Mouse (Mus musculus) thymus, postnatal 36 days (tissue): ENCODE data around the gene Raet1e.
"Not testable (repeated sequence)": the region's sequence is repeated elsewhere in the genome, so short reads cannot be mapped to it uniquely, and the experiment has no call there.

Experiments
- DNase-seq, 2 experiments: peaks; one replicate each; pipeline ENCODE4 v3.0.0; 2022; ENCODE audit warnings: mixed read lengths in 2 of 2

Raet1e gene

DNA sequence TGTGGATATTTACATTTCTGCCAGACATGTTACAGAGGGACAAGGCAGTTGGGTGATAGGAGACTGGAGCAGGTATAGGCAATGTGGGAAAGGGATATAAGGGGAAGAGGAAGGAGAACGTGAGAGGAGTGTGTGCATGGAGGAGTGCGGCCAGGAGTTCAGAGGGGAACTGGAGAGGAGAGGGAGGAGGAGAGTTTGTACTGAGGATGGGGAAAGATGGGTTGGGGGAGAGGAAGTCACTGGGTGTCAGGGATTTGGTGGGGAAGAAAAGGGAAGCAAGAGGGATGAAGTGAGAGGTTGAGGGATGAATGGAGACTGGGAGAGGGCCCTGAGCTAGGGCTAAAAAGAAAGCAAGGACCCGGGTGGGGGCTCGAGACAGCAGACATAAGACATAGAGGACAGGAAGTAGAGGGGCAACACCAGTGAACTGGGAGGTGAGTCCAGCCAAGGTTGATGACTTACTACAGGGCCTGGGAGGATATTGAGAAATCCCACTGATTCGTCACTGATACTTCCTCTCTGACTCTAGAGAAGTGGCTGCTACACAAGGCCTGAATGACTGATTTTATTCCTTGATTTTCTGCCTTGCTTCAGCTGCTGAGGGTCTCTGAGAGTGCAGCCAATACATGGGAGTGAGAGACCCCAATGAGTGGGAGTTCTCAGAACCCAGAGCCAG lies 7.1 kb downstream of the Raet1e start:
- DNase-seq = not testable (repeated sequence)

DNA sequence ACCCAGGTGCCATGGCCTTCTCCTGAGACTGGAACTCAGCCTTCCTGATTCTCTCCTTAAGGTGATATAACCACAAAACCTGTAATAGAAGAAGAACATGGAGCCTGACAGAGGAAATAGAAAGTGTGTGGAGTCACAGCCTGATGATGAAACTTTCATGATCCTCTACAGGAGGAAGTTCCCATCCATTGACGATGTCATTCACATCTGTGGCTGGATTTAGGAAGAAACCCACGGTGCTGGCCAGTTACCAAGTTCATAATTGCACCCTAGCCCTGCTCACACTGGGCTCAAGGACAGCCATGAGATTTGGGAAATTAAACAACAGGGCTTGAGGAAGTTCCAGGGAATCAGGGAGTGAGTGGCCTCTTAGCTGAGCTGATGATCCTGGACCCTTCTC lies 7.7 kb downstream of the Raet1e start:
- DNase-seq = not testable (repeated sequence)

DNA sequence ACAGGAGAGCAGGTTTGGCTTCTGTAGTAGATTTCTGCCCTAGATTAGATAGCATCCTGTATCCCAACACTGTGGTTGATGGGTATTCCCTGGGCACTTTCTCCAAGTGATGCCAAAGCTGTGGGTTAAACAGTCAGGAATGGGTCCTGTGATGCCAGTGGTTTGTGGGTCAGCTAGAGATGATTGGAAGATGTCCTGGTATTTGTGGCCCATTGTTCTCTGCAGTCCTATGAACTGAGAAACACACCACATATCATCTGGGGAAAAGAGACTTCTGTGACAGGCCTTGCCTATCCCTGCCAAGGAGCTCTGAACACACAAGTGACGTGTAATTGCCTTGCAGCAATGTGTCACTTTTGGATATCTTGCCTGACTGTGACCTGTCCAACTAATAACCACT lies 8.7 kb downstream of the Raet1e start:
- not testable (repeated sequence) for DNase-seq

DNA sequence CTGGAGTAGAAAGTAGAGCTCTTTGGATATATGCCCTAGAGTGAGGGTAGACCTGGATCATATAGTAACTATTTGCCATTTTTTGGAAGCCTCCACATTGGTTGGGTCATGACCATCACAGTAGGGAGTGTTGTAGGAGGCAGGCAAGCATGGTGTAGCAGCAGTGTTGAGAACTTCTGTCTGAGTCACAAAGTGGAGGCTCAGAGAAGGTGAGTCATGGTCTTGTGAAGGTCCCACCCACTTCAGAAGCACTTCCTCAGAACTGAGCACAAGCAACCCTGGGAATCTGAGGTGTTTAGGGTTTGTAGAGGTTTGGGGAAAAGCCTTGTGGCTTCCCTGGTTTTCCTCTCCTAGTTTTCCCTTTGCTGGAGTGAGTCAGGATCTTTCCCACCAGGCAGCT lies 10.7 kb downstream of the Raet1e start:
- not testable (repeated sequence) for DNase-seq

DNA sequence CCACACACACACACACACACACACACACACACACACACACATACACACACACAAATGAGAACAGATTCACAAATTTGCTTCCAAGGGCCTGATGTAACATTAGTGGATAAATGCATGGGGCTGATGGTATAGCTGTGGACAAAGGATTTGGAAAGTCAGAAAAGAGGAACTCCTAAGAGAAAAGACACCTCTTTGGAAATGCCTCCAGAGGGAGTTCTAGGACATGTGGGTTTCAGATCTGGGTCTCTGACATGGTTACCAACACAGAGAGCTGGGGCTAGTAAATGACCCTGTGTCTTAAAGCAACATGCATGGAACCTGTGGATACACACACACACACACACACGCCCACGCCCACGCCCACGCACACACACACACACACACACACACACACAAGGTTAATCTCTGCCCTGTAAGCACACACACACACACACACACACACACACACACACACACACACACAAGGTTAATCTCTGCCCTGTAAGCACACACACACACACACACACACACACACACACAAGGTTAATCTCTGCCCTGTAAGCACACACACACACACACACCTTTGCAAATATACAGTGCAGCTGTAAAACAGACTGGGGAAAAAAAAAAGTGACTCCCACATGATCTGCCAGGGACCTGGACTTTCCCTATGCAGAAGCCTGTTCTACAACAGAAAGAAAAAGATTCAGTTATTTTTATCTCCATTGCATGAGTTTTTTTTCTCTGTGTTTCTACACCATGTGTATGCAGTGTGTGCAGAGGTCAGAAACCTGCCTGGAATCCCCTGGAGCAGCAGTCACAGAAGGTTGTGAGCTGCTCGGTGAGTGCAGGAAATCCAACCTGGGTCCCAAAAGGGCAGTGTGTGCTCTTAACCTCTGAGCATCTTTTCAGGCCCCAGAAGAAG lies 14.3 kb downstream of the Raet1e start:
- not testable (repeated sequence) for DNase-seq

DNA sequence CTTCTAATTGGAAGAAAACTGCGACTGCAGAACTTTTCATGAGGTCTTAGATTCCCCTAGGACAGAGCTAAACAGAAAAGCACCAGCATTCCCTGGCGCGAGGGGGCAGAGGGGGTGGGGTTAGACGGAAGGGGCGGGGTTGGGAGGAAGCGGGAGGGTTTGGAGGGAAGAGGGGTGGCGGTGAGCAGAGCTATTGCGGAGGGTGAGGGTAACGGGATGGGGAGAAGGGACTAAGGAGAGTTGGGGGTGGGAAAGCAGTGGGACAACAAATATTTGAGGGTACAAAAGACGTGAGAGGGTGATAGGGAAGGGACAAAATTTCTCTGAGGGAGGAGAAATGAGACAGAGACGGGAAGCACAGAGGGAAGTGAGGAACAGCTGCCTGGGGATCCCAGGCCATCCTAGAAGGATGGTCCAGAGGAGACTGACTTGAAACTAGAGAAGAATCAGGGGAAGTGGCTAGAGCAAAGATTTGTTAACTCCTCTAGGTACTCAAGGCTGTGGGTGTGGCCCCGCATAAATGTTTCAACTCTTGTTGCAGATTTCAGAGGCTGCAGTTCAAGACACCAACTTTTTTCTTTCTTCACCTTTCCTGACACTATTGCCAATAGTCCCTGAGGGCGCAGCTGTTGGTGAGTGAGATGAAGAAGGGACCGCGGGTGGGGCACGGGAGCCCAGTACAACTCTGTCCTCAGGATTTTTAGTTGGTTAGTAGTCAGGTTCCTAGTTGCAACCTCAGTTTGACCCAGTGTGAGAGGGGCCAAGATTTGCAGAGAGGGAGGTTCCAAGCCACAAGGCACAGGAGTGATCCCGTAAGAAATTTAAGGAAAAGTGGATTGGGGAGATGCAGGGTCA lies 15.2 kb downstream of the Raet1e start:
- DNase-seq = not testable (repeated sequence)

DNA sequence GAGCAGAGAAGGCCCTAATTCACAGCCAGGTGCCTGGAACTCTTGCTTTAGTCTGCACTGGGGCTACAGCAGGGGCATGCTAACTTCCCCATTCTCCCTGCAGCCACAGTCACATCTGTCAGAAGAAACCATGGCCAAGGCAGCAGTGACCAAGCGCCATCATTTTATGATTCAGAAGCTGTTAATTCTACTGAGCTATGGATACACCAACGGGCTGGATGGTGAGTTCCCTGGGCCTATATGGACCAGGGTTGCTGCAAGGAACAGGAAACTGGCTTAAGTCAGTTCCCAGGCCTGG lies 15.8 kb downstream of the Raet1e start:
- not testable (repeated sequence) for DNase-seq

DNA sequence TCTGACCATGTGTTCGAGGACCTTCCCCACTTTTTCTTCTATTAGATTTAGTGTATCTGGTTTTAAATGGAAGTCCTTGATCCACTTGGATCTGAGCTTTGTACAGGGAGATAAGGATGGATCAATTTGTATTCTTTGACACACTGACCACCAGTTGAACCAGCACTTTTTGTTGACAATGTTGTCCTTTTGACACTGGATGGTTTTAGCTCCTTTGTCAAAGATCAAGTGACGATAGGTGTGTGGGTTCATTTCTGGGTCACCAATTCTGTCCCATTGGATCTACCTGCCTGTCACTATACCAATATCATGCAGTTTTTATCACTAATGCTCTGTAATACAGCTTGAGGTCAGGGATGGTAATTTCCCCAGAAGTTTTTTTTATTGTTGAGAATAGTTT lies 18.1 kb downstream of the Raet1e start:
- DNase-seq = not testable (repeated sequence)

DNA sequence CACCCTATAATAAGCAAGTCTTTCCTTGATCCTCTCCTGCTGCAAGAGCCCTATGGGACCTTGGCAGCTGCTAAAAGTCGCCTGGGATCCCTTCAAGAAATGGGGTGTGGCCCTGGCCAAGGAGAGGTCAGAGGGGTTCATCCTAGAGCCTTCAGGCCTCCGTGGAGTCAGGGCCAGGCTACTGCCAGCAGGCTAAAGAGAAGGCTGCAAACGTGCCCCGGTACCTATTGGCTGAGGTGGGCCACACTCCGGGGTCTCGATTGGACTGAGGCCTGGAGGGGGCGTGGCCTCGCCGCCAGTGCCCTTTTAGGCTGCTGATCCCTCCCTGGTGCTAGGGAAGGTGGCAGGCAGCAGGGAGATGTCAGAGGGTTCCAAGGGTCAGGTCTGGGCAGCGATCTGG lies 32.7 kb downstream of the Raet1e start:
- not testable (repeated sequence) for DNase-seq

DNA sequence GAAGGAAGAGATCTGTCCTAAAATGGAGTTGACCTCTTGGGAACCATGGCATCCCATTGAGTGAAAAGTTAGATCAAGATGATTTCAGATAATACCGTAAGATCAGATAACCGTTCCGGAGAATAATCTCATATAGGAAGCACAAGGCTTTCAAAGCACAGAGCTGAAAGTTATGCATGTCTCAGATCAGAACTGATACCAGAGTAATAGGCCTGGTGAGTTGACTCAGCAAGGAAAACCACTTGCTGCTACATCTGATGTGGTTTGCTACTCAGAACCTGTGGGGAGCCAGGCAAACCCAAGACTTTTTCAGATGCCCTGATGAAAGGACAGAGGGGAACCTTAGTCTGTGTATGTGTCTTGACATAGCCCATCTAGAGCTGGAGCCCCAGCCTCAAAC lies 43.0 kb downstream of the Raet1e start:
- DNase-seq = not testable (repeated sequence)

DNA sequence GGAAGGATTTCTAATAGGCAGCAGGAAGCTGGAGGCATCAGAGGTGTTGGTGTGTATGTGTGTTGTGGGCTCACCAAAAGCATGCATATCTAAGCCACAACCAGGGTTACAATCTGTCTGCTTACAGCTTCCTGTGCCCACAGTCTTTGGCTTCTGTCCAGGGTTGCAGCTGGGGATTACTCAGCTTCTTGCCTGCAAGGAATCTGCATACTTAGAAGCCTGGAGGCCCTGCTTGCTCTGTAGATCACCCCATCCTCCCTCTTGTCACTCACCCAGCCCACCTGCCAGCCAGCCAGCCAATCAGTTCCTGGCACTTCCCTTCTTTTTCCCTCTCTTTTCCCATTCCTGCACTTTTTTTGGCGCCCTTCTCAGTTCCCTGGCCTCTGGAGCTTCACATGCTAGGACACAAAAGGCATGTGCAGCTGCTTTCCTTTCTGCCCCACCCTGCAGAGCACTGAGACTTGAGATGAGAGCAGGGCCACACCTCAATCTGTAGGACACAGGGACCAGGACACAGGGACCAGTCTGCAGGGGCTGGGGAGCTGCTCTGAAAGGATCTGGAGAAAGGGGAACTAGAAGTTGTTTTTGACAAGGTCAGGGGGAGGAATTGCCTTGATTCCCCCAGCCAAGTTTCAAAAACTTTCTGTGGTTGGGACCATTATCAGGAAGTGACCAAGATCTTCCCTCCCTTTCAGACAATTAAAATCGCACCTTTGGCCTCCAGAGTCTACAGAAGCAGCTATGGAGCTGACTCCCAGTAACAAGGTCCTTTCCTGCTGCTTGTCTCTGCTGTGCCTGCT lies 44.6 kb downstream of the Raet1e start:
- DNase-seq = not testable (repeated sequence)

DNA sequence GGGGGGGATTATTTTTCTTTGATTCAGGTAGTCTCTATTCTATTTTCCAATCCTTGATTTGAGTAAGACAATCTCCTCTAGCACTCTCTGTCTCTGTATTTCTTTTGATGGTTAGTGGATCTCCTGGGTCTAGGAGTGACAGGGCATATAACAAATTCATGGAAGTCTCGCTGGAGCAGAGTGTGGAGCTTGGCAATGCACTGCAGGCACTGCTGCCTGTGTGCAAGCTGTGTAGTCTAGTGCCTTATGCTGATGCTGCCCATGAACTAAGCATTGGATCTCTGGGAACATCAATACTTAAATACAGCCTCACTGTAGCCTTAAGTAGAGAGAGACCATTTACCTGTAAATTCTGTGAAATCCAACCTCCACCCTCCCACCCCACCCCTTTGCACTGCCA lies 48.1 kb downstream of the Raet1e start:
- DNase-seq = not testable (repeated sequence)

DNA sequence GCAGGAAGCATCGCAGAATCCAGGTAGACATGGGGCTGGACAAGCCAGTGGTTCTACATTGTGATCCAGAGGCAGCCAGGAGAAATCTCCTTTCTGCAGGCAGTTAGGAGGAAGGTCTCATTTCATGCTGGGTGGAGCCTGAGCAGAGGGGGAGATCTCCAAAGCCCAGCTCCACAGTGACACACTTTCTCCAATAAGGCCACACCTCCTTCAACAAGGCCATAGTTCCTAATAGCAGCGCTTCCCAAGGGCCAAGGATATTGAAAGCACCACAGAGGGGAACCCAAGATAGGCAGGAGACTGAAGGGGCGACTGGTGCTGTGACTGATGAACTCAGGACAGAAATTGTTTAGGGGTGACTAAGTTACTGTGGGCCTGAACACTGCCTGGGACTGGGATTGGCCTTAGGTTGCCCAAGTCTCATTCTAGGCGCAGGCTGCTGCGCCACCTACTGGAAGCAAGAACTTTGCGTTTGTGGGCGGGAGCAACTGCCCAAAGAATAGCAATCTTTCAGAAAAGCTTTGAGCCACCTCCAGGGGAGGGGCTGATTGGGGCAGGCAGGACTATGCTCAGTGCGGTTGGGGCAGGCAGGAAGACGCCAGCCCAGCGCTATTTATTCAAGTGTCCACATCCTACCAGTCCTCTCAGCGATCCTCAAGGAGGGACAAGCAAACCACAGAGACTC lies 53.8 kb downstream of the Raet1e start:
- peak; percentile 15 to 26 for DNase-seq

DNA sequence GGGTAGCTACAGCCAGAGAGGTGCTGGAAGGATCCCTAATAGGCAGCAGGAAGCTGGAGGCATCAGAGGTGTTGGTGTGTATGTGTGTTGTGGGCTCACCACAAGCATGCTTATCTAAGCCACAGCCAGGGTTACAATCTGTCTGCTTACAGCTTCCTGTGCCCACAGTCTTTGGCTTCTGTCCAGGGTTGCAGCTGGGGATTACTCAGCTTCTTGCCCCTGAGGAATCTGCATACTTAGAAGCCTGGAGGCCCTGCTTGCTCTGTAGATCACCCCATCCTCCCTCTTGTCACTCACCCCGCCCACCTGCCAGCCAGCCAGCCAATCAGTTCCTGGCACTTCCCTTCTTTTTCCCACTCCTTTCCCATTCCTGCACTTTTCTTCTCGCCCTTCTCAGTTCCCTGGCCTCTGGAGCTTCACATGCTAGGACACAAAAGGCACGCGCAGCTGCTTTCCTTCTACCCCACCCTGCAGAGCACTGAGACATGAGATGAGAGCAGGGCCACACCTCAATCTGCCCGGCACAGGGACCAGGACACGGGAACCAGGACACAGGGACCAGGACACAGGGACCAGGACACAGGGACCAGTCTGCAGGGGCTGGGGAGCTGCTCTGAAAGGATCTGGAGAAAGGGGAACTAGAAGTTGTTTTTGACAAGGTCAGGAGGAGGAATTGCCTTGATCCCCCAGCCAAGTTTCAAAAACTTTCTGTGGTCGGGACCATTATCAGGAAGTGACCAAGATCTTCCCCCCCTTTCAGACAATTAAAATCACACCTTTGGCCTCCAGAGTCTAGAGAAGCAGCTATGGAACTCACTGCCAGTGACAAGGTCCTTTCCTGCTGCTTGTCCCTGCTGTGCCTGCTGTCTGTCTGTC lies 65.3 kb downstream of the Raet1e start:
- peak in 1 of 2 experiments; percentile 7 for DNase-seq

DNA sequence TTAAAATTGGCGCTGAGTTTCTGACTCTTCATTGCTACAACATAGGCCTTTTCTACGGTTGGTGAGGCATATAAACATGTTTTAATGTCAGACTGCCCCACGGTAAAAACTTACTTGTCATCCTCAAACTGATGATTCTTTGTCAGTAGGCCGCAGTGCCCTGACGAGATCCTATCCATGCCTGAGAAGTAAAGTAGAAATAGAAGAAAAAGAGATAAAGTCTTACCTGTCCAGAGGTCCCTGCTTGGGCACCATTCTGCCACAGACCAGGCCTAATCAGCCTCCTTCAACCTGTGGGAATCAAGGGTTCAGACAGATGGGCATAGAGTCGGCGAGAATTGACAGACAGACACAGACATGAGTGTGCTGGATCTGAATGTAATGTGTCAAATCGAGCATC lies 106.7 kb downstream of the Raet1e start:
- DNase-seq = no peak

DNA sequence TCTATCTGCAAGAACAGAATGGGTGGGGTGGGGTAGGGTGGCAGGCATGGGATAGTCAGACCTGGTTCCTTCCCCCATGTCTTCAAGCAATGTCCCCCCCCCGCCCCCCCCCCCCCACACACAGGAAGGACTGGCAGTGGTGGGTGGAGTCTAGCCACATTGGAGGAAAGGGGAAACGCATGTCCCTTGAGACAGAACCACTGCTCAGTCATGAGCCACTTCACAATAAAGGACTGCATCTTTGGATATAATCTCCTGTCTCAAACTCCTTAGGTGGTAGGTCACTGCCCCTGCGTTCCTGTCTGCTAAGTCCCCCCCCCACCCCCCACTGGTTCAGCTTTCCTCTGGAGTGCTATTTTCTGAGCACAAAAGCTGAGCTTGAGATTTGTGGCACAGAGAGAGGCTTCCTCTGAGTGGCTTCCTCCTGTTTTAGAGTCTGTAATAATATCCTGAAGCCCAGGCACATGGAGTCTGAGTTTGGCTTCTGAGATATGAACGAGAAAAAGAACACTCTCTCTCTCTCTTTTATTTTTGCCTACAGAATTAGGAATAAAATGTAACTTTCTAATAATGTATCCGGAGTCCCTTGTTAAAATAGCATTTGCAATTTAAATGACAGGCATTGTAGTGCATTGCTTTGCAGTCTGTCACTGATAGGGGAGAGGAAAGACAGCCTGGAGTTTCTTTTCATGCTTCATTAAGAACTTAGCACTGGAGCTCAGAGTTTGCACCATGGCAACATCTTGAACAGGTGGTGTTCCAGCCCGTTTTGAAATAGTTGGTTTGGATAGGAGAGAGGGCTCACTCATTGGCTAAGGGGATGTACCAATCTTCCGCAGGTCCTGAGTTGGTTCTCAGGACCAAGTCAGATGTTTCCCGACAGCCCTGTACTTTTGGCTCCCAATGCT lies 112.8 kb downstream of the Raet1e start:
- not testable (repeated sequence) for DNase-seq

DNA sequence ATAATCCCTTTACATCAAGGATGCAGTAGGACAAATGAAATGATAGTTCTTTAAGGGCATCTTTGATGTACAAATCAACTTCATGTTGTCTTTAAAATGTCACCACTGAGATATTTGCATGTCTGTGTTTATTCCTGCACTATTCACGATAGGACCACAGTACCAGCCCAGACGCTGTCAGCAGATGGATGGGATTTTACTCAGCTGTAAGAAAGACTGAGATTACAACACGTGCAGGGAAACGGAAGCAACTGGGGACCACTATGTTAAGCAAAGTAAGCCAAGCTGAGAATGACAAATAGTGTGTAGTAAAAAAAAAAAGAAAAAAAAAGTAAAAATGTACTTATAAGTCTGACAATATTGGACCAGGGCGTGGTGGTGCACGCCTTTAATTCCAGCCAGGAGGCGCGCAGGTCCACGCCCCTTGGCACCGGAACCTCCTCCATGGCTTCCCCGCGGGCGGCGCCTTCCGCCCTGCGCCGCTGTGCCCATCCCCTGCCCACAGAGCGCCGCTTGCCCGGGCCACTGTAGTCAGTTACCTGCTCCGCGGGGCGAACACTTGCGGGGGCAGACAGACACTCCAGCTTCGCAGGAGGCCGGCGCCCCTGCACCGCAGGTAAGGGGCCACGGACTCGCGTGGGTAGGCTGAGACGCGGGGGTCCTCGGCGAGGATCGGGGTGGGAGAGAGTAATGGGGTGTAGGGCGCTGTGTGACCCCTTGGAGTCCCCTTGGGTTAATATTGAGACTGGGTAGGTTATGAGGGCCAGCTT lies 114.7 kb downstream of the Raet1e start:
- peak in 1 of 2 experiments; percentile 1 for DNase-seq

DNA sequence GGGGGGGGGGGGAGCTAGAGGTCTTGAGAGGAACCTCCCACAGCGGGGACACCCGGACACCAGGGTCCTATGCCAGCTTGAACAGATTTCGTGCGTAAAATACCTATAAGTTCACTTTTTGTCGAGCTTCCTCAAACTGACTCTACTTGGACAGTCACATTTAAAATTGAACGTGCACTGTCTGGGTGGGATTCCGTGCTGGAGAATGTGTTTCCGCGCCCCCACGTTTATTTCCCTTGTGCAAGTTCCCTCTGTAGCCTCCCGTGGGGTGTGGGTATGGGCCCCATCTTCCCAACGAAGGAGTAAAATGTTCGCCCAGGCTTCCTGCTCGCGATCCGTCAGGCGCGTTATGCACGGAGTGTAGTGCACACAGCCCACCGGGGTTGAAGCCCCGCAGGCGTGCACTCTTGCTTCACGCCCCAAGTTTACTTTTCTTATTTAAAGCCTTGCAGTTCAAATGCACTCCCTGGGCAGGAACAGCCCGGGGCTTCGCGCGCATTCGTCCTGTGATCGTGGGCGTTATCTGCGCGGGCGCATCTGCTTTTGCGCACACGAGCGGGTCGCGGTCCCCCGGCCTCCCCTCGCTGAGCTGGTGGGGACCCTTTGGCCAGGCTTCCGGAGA lies 115.4 kb downstream of the Raet1e start:
- DNase-seq = no peak
